Mouse (Mus musculus): Measurements from ENCODE around the gene Uhrf1. TPM values are rescaled to one million over a fixed set of nuclear protein-coding genes. Genes with fewer than 3 reads are reported as not detected.
A peak's percentile ranks its signal among the peaks of the same experiment; 100 is the strongest.

Gene Uhrf1
- total and polyA plus RNA-seq, 2 experiments from 2014 or later = 18.8 to 31.4 TPM

GRCm38 (mm10) chr17:56359183-56359725 is 56.1 kb downstream of the Uhrf1 start:
- ATAC-seq (no peak), DNase-seq (ENCODE audit: low spot score) (no peak)
- H3K36me3 ChIP-seq (ENCODE audit: insufficient read depth, low read length) = peaks cover 27% of the 10 kb centered on the region; the same call in 1 of the 2 replicates
- peak overlapping the region; percentile 67; the same call in 1 of the 2 replicates for H3K27ac ChIP-seq
- H3K4me3 ChIP-seq (ENCODE audit: low read length) = no peak overlapping the region
- H3K4me1 ChIP-seq (ENCODE audit: insufficient read depth, low read length) = peaks cover 9% of the 10 kb centered on the region; the same call in 1 of the 2 replicates
- peak overlapping the region; percentile 21; the same call in 1 of the 2 replicates for H3K9ac ChIP-seq (replicated peaks; ENCODE audit: low read length)
- WGBS = 68% methylated on average over 3 of the region's 3 CpGs
- no peak for TF ChIP-seq CTCF (IDR thresholded peaks at IDR 0.05; ENCODE audit: low read depth)
- no peak overlapping the region for H3K4me2 ChIP-seq (ENCODE audit: low read depth, low read length)
- no peaks in the 10 kb centered on the region for H3K9me3 ChIP-seq (ENCODE audit: low read length)
- H3K27me3 ChIP-seq (ENCODE audit: insufficient read depth, low read length) = no peaks in the 10 kb centered on the region

DNA sequence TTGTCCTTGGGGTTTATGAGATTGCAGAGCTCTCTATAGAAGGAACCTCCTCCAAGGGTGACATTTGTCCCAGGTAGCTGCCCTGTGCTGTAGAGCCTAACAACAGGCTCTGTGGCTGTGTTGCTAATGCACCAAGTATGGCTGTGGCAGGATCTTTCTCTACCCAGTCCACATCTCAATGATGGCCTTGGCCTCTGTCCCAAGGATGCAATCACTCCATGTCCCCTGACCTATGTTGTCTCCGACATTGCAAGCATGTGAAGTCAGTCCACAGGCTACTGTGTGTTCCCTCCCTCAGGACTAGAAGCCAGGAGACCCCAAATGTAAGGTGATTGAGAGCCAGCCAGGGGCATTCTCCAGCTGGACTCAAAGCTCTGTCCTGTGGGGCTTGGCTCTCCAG is 56.7 kb downstream of the Uhrf1 start:
- TF ChIP-seq CTCF (IDR thresholded peaks at IDR 0.05; ENCODE audit: low read depth) = no peak
- peak overlapping the region; percentile 67 for H3K27ac ChIP-seq
- DNase-seq (ENCODE audit: low spot score) (no peak), ATAC-seq (no peak)
- H3K9ac ChIP-seq (replicated peaks; ENCODE audit: low read length) = no peak overlapping the region
- H3K36me3 ChIP-seq (ENCODE audit: insufficient read depth, low read length) = peaks cover 21% of the 10 kb centered on the region; the same call in 1 of the 2 replicates
- H3K4me3 ChIP-seq (ENCODE audit: low read length) = no peak overlapping the region
- peaks cover 9% of the 10 kb centered on the region; the same call in 1 of the 2 replicates for H3K4me1 ChIP-seq (ENCODE audit: insufficient read depth, low read length)
- 48% methylated on average over 1 of the region's 1 CpGs for WGBS
- no peak overlapping the region for H3K4me2 ChIP-seq (ENCODE audit: low read depth, low read length)
- no peaks in the 10 kb centered on the region for H3K27me3 ChIP-seq (ENCODE audit: insufficient read depth, low read length)
- no peaks in the 10 kb centered on the region for H3K9me3 ChIP-seq (ENCODE audit: low read length)

- DNase-seq (ENCODE audit: low spot score) = peak; percentile 78
- no peak overlapping the region for H3K4me2 ChIP-seq (ENCODE audit: low read depth, low read length)
- H3K27ac ChIP-seq = peak overlapping the region; percentile 67
- H3K4me1 ChIP-seq (ENCODE audit: insufficient read depth, low read length) = peaks cover 9% of the 10 kb centered on the region; the same call in 1 of the 2 replicates
- 0 out of 2 replicates have a peak, but pooled peaks have one; percentile 12 for TF ChIP-seq CTCF (IDR thresholded peaks at IDR 0.05; ENCODE audit: low read depth)
- peaks cover 17% of the 10 kb centered on the region; the same call in 1 of the 2 replicates for H3K36me3 ChIP-seq (ENCODE audit: insufficient read depth, low read length)
- no peak overlapping the region for H3K9ac ChIP-seq (replicated peaks; ENCODE audit: low read length)
- no peaks in the 10 kb centered on the region for H3K27me3 ChIP-seq (ENCODE audit: insufficient read depth, low read length)
- 25% methylated on average over 8 of the region's 8 CpGs for WGBS
- ATAC-seq = peak; percentile 71
- H3K4me3 ChIP-seq (ENCODE audit: low read length) = no peak overlapping the region
- H3K9me3 ChIP-seq (ENCODE audit: low read length) = no peaks in the 10 kb centered on the region
Measured at GRCm38 (mm10) chr17:56360451-56360850, 57.3 kb downstream of the Uhrf1 start.

- Histone ChIP-seq H3K27ac (peak overlapping the region; percentile 67; the same call in 1 of the 2 replicates), H3K4me1 (ENCODE audit: insufficient read depth, low read length) (peaks cover 13% of the 10 kb centered on the region; the same call in 1 of the 2 replicates), H3K9me3 (ENCODE audit: low read length) (no peaks in the 10 kb centered on the region), H3K4me3 (ENCODE audit: low read length) (no peak overlapping the region), H3K4me2 (ENCODE audit: low read depth, low read length) (no peak overlapping the region), H3K36me3 (ENCODE audit: insufficient read depth, low read length) (peaks cover 8% of the 10 kb centered on the region; the same call in 1 of the 2 replicates), H3K27me3 (ENCODE audit: insufficient read depth, low read length) (no peaks in the 10 kb centered on the region), H3K9ac (replicated peaks; ENCODE audit: low read length) (no peak overlapping the region)
- ATAC-seq = no peak
- 73% methylated on average over 2 of the region's 2 CpGs for WGBS
- no peak for TF ChIP-seq CTCF (IDR thresholded peaks at IDR 0.05; ENCODE audit: low read depth)
- no peak for DNase-seq (ENCODE audit: low spot score)
Measured at GRCm38 (mm10) chr17:56361542-56361941, 58.4 kb downstream of the Uhrf1 start.

DNA sequence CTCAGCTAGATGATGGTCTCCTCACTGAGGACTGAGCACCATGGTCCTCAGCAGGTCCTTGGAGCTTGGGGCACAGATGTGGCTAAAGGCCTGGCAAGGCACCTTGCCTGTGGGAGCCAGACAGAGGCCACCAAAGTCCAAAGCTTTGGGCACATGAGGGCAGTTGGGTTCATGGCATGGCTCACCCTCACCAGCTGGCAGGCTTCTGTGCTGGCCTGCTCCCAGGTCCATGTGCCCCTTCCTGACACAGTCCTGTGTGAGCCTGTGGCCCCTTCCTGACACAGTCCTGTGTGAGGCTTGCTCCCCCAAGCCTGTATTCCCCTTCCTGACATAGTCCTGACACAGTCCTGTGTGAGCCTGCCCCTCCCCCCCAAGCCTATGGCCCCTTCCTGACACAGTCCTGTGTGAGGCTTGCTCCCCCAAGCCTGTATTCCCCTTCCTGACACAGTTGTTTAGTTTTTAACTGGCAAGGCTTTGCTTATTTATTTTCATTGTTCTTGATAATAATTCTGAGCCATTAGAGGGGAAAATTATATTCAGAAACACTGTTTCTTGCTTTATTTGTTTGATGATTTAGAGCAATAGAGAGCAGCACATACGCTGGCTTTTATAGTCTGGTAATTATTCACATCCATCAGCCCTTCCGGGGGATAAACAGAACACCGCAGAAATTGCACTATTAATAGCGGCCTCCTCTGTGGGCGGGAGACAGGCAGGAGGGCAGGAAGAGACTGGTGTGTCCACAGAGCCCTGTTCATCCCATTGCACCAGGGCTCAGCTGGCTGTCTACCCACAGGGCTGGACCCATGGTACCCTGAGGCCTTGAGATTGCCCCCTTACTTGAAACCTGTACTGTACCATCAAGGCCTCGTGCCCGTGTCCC is 62.9 kb downstream of the Uhrf1 start:
- no peak overlapping the region for H3K4me2 ChIP-seq (ENCODE audit: low read depth, low read length)
- peak; percentile 22; the same call in 1 of the 2 replicates for ATAC-seq

DNA sequence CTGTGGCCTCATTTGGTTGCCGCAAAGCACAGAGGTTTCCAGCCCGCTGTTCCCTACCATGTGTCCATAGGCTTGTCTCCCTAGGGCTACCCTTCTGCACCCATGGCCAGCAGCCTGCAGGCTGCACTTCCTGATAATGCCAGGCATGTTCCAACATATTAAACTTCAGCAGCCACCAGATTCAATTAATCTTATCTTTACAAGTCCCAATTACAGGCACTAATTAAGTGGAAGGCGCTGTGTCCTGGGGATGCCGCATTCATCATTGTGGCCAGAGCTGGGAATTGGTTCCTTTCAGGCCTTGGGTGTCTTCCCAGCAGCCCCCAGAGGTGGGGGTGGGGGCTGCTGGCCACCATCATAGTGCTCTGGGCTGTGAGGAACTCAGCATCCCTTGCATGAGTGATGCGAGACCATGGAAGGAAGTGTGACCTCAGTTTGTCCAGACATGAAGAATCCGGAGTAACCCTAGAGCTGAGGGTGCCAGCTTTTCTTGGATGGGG is 65.2 kb downstream of the Uhrf1 start:
- Histone ChIP-seq H3K4me3 (ENCODE audit: low read length) (no peak overlapping the region), H3K4me1 (ENCODE audit: insufficient read depth, low read length) (peaks cover 11% of the 10 kb centered on the region; the same call in 1 of the 2 replicates)
- 75% methylated on average over 6 of the region's 6 CpGs for WGBS

More for the DNA sequence above, 62.9 kb downstream of the Uhrf1 start:
- Histone ChIP-seq H3K36me3 (ENCODE audit: insufficient read depth, low read length) (peaks cover 5% of the 10 kb centered on the region; the same call in 1 of the 2 replicates), H3K4me3 (ENCODE audit: low read length) (no peak overlapping the region), H3K27me3 (ENCODE audit: insufficient read depth, low read length) (no peaks in the 10 kb centered on the region), H3K9ac (replicated peaks; ENCODE audit: low read length) (no peak overlapping the region), H3K27ac (peak overlapping the region; percentile 51), H3K9me3 (ENCODE audit: low read length) (no peaks in the 10 kb centered on the region), H3K4me1 (ENCODE audit: insufficient read depth, low read length) (0 out of 2 replicates have a peak, but pooled peaks cover 7% of the 10 kb centered on the region)
- TF ChIP-seq CTCF (IDR thresholded peaks at IDR 0.05; ENCODE audit: low read depth) = no peak
- peak; percentile 40 for DNase-seq (ENCODE audit: low spot score)
- 48% methylated on average over 7 of the region's 7 CpGs for WGBS

More for the DNA sequence above, 65.2 kb downstream of the Uhrf1 start:
- peaks cover 14% of the 10 kb centered on the region for H3K36me3 ChIP-seq (ENCODE audit: insufficient read depth, low read length)
- ATAC-seq (0 out of 2 replicates have a peak, but pooled peaks have one; percentile 11), DNase-seq (ENCODE audit: low spot score) (no peak)
- no peak overlapping the region for H3K9ac ChIP-seq (replicated peaks; ENCODE audit: low read length)
- no peak for TF ChIP-seq CTCF (IDR thresholded peaks at IDR 0.05; ENCODE audit: low read depth)
- no peak overlapping the region for H3K4me2 ChIP-seq (ENCODE audit: low read depth, low read length)
- no peaks in the 10 kb centered on the region for H3K27me3 ChIP-seq (ENCODE audit: insufficient read depth, low read length)
- H3K27ac ChIP-seq = peak overlapping the region; percentile 22; the same call in 1 of the 2 replicates
- no peaks in the 10 kb centered on the region for H3K9me3 ChIP-seq (ENCODE audit: low read length)

All from hindbrain, postnatal 0 days (tissue).